Mouse (Mus musculus) lung, embryonic 16.5 days (tissue): ENCODE data around the gene Ecel1. TPM values are rescaled to one million over a fixed set of nuclear protein-coding genes. Genes with fewer than 3 reads are reported as not detected.
A peak's percentile ranks its signal among the peaks of the same experiment; 100 is the strongest.

Experiments used
- ATAC-seq: fragments of 200-750 bp; cut with Nextera tagmentation; 2 replicates; pipeline ENCODE4 v1.8.0; 2017; ENCODE audit warnings: low read depth, mild to moderate bottlenecking, moderate library complexity
- H3K27ac ChIP-seq: fragments of 300-500 bp; sonication (generic); 2 replicates; pipeline ENCODE4 v1.5.1; 2014; ENCODE audit warnings: mild to moderate bottlenecking, control low read depth, low read length
- H3K27me3 ChIP-seq: fragments of 300-500 bp; sonication (generic); 2 replicates; pipeline ENCODE4 v1.6.1; 2014; ENCODE audit warnings: low read depth, low read length, mixed read lengths; ENCODE audit not compliant: control insufficient read depth, insufficient read depth
- H3K36me3 ChIP-seq: fragments of 300-500 bp; sonication (generic); 2 replicates; pipeline ENCODE4 v1.6.1; 2014; ENCODE audit warnings: low read length; ENCODE audit not compliant: control insufficient read depth, insufficient read depth
- H3K4me1 ChIP-seq: fragments of 300-500 bp; sonication (generic); replicated peaks from 2 replicates; pipeline ENCODE4 v1.6.1; 2014; ENCODE audit warnings: low read length, mixed read lengths; ENCODE audit not compliant: control insufficient read depth, insufficient read depth
- H3K4me2 ChIP-seq: fragments of 300-500 bp; sonication (generic); 2 replicates; pipeline ENCODE4 v1.6.1; 2014; ENCODE audit warnings: low read depth, low read length, control low read depth
- H3K4me3 ChIP-seq: fragments of 300-500 bp; sonication (generic); 2 replicates; pipeline ENCODE4 v1.5.1; 2014; ENCODE audit warnings: mild to moderate bottlenecking, low read length, control low read depth
- H3K9ac ChIP-seq: fragments of 300-500 bp; sonication (generic); 2 replicates; pipeline ENCODE4 v1.6.1; 2014; ENCODE audit warnings: low read length, control low read depth
- H3K9me3 ChIP-seq: fragments of 300-500 bp; sonication (generic); 2 replicates; pipeline ENCODE4 v1.6.1; 2016; ENCODE audit warnings: low read length; ENCODE audit not compliant: control insufficient read depth
- WGBS: fragments of 180-500 bp; shearing (Covaris S2); extraction: QIAGEN DNeasy Blood & Tissue Kit; methylation state at CpG from one replicate; pipeline ENCODE4 v1.1.7; 2014; 5-methylcytosine and 5-hydroxymethylcytosine counted together
- polyA plus RNA-seq: library from polyadenylated mRNA; unstranded; fragments of >200 nt; fragmentation: Nextera tagmentation; extraction: Ambion mirVana; gene quantifications from 2 replicates; pipeline ENCODE4 v1.2.1, GENCODE M21; 2015

Ecel1 gene
- polyA plus RNA-seq, 1 experiment from 2014 or later, result 0.92 TPM

DNA sequence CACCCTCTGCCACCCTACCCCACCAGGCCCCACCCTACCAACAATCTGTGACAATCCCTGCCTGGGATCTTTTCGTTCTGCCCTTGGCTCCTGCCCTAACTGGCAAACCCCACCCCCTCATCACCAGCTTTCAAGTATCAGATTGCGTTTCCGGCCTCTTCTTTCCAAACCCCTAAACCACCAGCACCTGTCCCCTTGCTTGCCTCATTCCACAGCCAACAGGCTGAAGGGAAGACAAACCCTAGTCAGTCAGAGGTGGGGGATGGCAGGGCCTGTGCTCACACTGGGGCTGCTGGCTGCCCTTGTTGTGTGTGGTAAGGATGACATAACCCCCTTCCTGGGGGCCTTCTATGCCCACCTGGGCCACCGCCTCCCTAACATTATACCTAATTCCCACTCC lies 34.1 kb upstream of the Ecel1 start, which contains the start of gene Chrnd:
TSS of gene Chrnd (plus strand) at position 179 of the 400 bp plus-strand sequence.
- H3K9me3 ChIP-seq, result no peaks in the 10 kb centered on the region
- no peak for ATAC-seq
- H3K4me1 ChIP-seq, result peaks cover 3% of the 10 kb centered on the region; the same call in 1 of the 2 replicates
- H3K4me2 ChIP-seq, result no peak within 1 kb of the TSS
- H3K27ac ChIP-seq, result no peak within 1 kb of the TSS
- WGBS, result 26% methylated on average over 4 of the region's 4 CpGs
- H3K27me3 ChIP-seq, result peaks cover 18% of the 10 kb centered on the region
- no peak within 1 kb of the TSS for H3K4me3 ChIP-seq
- H3K9ac ChIP-seq, result no peak within 1 kb of the TSS
- H3K36me3 ChIP-seq, result no peaks in the 10 kb centered on the region

DNA sequence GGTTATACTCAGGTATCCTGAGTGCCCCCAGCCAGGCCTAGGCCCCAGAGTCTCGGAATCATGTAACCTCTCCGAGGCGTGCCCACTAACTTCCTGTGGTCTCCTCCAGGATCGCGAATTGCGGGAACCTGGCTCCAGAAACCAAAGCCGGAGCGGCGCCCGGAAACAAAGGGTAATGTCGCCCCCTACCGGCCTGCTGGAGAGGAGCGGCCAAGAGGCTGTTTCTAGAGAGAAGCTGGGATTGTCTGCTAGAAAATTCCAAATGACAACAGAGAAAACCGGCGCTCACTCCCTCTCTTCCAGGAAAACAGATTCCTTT lies 30.7 kb upstream of the Ecel1 start:
- Histone ChIP-seq H3K27ac (no peak overlapping the region), H3K4me1 (peaks cover 3% of the 10 kb centered on the region; the same call in 1 of the 2 replicates), H3K4me3 (peak overlapping the region; percentile 58), H3K36me3 (no peaks in the 10 kb centered on the region), H3K4me2 (peak overlapping the region; percentile 97), H3K27me3 (peaks cover 36% of the 10 kb centered on the region), H3K9ac (peak overlapping the region; percentile 64), H3K9me3 (no peaks in the 10 kb centered on the region)
- under 1% methylated on average over 15 of the region's 15 CpGs for WGBS
- peak; percentile 51; the same call in 1 of the 2 replicates for ATAC-seq

DNA sequence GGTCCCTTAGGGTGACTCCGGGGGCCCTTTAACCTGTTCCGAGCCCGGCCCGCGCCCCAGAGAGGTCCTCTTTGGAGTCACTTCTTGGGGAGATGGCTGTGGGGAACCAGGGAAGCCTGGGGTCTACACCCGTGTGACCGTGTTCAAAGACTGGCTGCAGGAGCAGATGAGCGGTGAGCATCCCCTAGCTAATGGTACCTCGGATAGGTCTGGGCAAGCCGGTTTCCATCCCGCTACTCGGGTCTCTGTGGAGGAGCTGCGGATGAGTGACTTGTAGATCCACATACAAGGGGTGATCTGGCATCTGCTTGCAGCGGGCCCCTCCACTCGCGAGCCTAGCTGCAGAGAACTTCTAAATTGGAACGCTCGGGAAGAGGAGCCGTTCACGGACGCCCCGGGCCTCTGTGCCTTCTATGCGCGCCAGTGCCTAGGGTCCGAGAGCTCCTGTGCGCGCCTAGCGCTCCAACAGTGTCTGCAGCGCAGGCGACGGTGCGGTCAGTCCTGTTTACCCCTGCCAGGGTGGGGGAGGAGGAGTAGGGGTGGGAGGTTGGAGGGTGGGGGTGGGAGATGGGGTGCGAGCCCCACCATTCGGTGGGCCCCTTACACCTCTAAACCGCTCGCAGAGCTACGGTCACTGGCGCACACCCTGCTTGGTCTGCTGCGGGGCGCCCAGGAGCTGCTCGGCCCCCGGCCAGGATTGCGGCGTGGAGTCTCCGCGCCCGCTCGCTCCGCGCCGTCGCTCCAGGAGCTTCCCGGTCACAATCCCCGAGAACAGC lies 30.1 kb upstream of the Ecel1 start:
- H3K27me3 ChIP-seq, result peaks cover 36% of the 10 kb centered on the region
- H3K4me2 ChIP-seq, result peak overlapping the region; percentile 97

DNA sequence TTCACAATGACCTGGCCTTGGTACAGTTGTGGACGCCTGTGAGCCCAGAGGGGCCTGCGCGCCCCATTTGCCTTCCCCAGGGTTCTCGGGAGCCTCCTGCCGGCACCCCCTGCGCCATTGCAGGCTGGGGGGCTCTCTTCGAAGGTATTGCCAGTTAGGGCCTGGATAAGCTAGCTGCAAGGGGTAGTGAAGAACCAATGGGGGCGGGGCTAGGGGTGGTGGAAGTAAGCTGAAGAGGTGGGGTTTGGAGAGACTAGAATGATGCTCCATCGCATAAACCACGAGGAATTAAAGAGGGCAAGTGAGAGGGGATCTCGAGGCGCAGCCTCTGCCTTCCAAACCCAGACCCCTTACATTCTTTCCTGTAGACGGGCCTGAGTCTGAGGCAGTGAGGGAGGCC lies 29.2 kb upstream of the Ecel1 start:
- Histone ChIP-seq H3K4me2 (no peak overlapping the region), H3K27me3 (peaks cover 36% of the 10 kb centered on the region), H3K9me3 (no peaks in the 10 kb centered on the region), H3K36me3 (no peaks in the 10 kb centered on the region), H3K9ac (no peak overlapping the region), H3K27ac (no peak overlapping the region), H3K4me3 (no peak overlapping the region), H3K4me1 (peaks cover 3% of the 10 kb centered on the region; the same call in 1 of the 2 replicates)
- 13% methylated on average over 13 of the region's 13 CpGs for WGBS
- ATAC-seq, result no peak

More for the DNA sequence above, 30.1 kb upstream of the Ecel1 start:
- peaks cover 3% of the 10 kb centered on the region; the same call in 1 of the 2 replicates for H3K4me1 ChIP-seq
- 2% methylated on average over 54 of the region's 54 CpGs for WGBS
- ATAC-seq, result peak; percentile 47
- H3K36me3 ChIP-seq, result no peaks in the 10 kb centered on the region
- no peaks in the 10 kb centered on the region for H3K9me3 ChIP-seq
- no peak overlapping the region for H3K27ac ChIP-seq
- H3K9ac ChIP-seq, result peak overlapping the region; percentile 64
- peak overlapping the region; percentile 58 for H3K4me3 ChIP-seq

DNA sequence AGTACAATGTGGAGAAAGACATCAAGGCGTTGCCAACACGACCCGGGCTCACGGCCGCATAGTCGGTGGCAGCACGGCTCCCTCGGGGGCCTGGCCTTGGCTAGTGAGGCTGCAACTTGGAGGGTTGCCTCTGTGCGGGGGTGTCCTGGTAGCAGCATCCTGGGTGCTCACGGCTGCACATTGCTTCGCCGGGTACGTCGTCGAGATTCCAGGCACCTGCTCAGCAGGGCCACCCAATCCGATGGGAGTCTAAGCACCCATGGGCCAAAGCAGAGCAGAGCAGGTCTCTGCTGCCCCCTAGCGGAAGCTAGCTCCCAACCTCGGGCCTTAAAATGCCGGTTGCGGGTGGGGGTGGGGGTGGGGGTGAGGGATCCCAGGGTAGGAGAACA lies 28.4 kb upstream of the Ecel1 start:
- no peak overlapping the region for H3K4me3 ChIP-seq
- no peak overlapping the region for H3K9ac ChIP-seq
- H3K36me3 ChIP-seq, result no peaks in the 10 kb centered on the region
- peaks cover 3% of the 10 kb centered on the region; the same call in 1 of the 2 replicates for H3K4me1 ChIP-seq
- peaks cover 36% of the 10 kb centered on the region for H3K27me3 ChIP-seq
- H3K27ac ChIP-seq, result no peak overlapping the region
- ATAC-seq, result no peak
- peak overlapping the region; percentile 30; the same call in 1 of the 2 replicates for H3K4me2 ChIP-seq
- H3K9me3 ChIP-seq, result no peaks in the 10 kb centered on the region
- WGBS, result 13% methylated on average over 20 of the region's 20 CpGs

DNA sequence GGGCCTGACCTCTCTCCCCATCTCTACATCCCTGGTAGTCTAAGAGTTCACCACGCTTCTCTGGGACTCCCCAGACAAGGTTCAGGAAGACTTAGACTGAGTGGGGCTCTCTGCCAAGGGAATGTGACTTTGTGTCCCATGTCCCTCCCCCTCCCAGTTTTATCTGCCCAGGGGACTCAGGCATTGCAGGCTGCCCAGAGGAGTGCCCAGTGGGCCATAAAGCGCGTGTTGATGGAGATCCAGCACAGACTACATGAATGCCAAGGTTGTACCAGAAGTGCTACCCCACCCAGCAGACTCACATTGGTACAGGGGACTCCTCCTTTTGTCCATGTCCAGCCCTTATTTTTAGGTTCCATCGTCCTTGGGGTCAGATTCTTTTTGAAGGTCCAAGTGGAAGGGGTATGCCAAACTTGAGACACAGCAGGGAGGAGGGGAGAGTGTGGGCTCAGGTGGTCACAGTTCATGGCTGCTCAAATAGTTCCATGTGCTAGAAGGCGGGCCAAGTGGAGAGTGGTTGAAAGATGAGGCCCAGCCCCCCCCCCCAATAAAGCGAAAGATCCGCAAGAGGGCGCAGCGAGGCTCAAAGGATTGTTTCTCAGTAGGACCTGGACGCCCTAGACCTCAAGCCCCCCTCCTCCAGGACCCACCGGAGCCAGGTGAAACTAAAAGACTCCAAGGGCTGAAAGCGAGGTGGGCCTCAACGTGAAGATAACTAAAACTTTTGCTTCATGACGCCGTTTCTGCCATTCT lies 27.9 kb upstream of the Ecel1 start:
- Histone ChIP-seq H3K9me3 (no peaks in the 10 kb centered on the region), H3K4me1 (peaks cover 3% of the 10 kb centered on the region; the same call in 1 of the 2 replicates), H3K36me3 (no peaks in the 10 kb centered on the region), H3K27ac (no peak overlapping the region), H3K27me3 (peaks cover 36% of the 10 kb centered on the region), H3K4me3 (no peak overlapping the region), H3K9ac (no peak overlapping the region), H3K4me2 (peak overlapping the region; percentile 30; the same call in 1 of the 2 replicates)
- ATAC-seq, result no peak
- 30% methylated on average over 15 of the region's 15 CpGs for WGBS

DNA sequence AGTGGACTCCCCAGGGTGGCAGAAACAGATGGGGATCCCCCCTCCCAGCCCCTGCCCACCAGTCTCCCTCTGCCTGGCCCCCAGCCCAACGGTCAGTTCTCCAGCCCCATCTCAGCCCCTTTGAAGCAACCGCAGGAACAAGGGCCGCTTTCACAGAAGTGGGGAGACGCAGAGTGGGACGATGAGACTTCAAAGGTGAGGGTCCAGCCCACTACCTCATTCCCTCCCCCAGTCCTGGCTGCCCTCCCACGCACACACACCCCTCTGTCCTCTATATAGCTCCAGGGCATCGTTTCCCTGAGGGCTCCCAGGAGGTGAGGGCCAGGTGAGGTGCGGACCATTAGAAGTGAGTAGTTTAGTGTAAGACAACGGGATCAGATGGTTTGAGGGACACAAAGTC lies 26.7 kb upstream of the Ecel1 start, which contains the start of gene Prss56:
TSS of gene Prss56 (plus strand) at position 301 of the 400 bp plus-strand sequence.
- H3K36me3 ChIP-seq, result no peaks in the 10 kb centered on the region
- H3K9me3 ChIP-seq, result no peaks in the 10 kb centered on the region
- 52% methylated on average over 9 of the region's 9 CpGs for WGBS
- H3K9ac ChIP-seq, result no peak within 1 kb of the TSS
- ATAC-seq, result no peak
- no peak within 1 kb of the TSS for H3K4me3 ChIP-seq
- no peak within 1 kb of the TSS for H3K27ac ChIP-seq
- peaks cover 3% of the 10 kb centered on the region; the same call in 1 of the 2 replicates for H3K4me1 ChIP-seq
- no peak within 1 kb of the TSS for H3K4me2 ChIP-seq
- peaks cover 36% of the 10 kb centered on the region for H3K27me3 ChIP-seq

DNA sequence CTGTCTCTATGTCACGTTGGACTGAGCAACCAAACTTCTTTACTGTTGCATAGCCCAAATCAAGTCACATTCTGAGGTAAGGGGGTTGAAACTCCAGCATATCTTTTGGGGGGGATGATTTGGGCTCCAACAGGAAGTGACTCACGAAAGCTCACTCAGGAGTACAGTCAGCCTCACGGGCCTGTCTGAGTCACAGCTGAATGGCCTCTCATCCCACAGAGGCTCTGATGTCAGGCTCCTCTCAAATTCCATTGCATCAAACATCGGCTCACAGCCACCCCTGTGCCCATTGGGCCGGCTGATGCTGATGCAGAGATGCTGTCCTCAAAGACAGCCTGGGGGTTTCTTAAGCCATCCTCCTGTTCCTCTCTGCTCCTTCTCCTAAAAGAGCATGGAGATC lies 24.6 kb upstream of the Ecel1 start:
- ATAC-seq, result no peak
- 38% methylated on average over 5 of the region's 5 CpGs for WGBS

DNA sequence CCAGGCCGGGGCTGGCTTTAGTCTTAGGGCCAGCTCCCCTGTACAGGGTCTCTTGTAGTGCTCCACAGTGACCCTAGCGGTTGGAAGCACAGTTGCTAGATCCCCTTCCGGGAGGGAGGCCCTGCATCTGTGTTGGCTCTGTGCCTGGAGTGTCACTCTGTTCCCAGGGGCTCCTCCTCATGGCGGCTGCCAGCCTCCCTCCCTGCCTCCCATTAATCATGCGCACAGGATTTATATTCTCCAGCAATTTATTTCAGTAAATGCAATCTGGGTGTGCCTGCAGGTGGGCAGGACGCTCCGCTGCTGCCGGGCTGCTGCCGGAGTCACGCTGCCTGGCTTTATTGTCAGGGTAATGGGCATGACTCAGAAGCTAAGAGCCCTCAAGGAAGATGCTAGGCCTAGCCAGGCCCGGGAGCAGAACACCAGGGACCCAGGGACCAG lies 19.6 kb upstream of the Ecel1 start:
- no peak overlapping the region for H3K4me3 ChIP-seq
- H3K27ac ChIP-seq, result no peak overlapping the region
- ATAC-seq, result peak; percentile 83
- peaks cover 9% of the 10 kb centered on the region; the same call in 1 of the 2 replicates for H3K4me1 ChIP-seq
- no peaks in the 10 kb centered on the region for H3K9me3 ChIP-seq
- H3K36me3 ChIP-seq, result no peaks in the 10 kb centered on the region
- no peak overlapping the region for H3K9ac ChIP-seq
- peaks cover 16% of the 10 kb centered on the region for H3K27me3 ChIP-seq
- 15% methylated on average over 11 of the region's 11 CpGs for WGBS
- H3K4me2 ChIP-seq, result no peak overlapping the region

More for the DNA sequence above, 24.6 kb upstream of the Ecel1 start:
- no peak overlapping the region for H3K9ac ChIP-seq
- no peak overlapping the region for H3K4me2 ChIP-seq
- H3K27me3 ChIP-seq, result peaks cover 22% of the 10 kb centered on the region
- no peak overlapping the region for H3K27ac ChIP-seq
- no peak overlapping the region for H3K4me3 ChIP-seq
- H3K4me1 ChIP-seq, result peaks cover 3% of the 10 kb centered on the region; the same call in 1 of the 2 replicates
- H3K9me3 ChIP-seq, result no peaks in the 10 kb centered on the region
- H3K36me3 ChIP-seq, result no peaks in the 10 kb centered on the region
